Mouse (Mus musculus) MEL-GATA-1-ER (cell line): ENCODE measurements at regions not wholly inside any gene's neighbourhood (a gene's known extent, or its start where the extent isn't known, plus 50 kb on each side); places are given as distances from the start of the nearest gene placed in this dataset.

ENCODE experiments used
- DNase-seq: peaks from one replicate; pipeline ENCODE4 v3.0.0-alpha.2; 2012; ENCODE audit warnings: low read depth; ENCODE audit errors: extremely low read depth

- no peak for DNase-seq
Measured at GRCm38 (mm10) chr3:144078198-144078935, 126.7 kb downstream of the Lmo4 start.

DNA sequence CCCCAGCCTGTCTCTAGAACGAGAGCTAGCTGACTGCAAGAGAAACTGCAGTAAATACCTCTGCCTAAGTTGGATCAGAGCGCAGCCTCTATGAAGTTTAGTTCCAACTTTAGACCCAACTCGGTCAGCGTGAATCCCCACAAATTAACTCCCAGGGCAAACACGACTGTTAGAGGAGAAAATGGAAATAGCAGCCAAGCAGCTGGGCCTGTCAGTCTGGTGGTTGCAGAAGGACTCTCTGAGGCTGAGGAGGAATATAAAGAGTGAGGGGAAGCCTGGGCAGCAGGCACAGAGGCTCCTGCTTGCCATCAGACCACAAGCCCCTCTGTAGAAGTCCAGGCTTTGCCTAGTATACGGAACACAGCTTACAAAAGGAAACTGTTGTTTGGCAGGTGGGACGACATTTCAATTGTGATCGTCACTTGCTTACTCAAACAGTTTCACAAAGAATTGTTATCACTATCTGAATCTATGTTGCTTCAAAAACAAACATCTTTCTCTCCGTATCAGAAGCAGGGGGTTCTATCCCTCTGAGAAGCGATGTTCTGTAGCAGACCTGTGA is 135.0 kb downstream of the Lmo4 start:
- DNase-seq: no peak

GRCm38 (mm10) chr3:144067016-144067415 is 138.0 kb downstream of the Lmo4 start:
- DNase-seq: no peak

DNA sequence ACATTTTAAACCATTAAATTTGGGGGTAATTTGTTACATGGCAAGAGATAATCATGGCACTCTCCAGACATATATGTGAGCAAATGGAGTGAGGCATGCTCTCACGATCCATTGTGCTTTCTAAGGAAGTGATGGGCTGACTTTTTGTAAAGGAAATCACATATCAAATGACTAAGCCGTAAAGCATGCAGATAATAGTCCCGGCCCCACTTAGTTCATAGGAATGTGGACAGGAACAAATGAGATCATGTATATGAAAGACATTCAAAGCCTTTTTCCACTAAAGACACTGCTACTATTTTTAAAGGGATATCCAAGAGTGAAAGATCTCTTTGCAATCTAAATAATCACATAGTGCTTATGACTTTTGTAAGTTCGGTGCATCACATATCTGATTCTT is 146.9 kb downstream of the Lmo4 start:
- DNase-seq: no peak

GRCm38 (mm10) chr3:144050341-144050740 is 154.7 kb downstream of the Lmo4 start:
- no peak for DNase-seq

DNA sequence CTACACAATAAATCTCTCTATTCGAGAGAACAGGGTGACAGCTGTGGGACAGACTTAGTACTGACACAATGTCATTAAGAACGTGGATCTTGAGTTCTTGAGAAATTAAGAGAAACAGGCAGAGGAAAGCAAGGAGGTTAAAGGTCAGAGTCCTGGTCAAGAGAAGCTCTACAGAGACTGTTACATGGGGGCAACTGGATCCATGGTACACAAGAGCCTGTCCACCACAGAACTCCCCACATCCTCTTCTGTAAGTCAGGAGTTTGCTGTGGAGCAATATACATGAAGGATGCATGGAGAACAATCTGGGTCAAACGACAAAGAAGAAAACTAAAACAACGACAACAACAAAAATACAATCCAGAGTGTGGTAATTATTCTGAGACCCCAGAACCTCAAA is 155.8 kb downstream of the Lmo4 start:
- no peak for DNase-seq

- no peak for DNase-seq
Measured at GRCm38 (mm10) chr3:144044366-144044765, 160.7 kb downstream of the Lmo4 start.

DNA sequence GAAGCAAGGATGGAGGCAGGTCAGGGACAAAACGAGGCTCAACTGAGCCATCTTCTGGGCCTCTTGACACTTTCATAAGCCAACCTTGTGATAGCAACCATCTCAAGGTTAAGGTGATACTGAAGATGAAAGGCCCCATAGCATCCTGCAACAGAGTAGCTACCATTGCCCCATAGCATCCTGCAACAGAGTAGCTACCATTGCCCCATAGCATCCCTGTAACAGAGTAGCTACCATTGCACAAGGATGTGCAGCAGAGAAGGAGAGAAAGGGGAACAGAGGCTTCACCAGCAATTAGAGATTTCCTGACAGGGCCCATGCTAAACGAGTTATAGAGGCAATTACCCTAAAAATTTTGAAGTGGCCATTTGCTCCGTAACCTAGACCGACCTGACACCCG is 163.2 kb downstream of the Lmo4 start:
- no peak for DNase-seq

GRCm38 (mm10) chr3:144039498-144039897 is 165.5 kb downstream of the Lmo4 start:
- no peak for DNase-seq

GRCm38 (mm10) chr3:144029611-144030010 is 175.4 kb downstream of the Lmo4 start:
- no peak for DNase-seq

DNA sequence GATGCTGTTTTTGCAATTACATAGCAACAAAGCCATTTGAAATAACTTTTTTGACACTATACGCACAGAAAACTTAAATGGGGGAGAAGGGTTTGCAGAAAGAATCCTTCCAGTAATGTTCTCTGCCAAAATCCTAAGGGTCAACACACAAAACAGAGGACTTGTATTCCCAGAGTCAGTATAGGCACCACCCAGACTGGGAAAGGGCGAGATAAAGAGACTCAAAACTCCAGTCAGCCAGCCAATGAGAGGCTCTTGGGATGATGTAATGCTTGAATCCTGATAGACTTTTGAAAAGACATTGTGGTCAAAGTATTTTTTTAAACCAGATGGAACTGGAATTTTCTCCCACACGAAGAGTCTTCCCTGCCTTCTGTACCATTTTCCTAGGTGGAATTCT is 175.9 kb downstream of the Lmo4 start:
- DNase-seq: no peak

GRCm38 (mm10) chr3:144027134-144027980 is 177.7 kb downstream of the Lmo4 start:
- DNase-seq: no peak

DNA sequence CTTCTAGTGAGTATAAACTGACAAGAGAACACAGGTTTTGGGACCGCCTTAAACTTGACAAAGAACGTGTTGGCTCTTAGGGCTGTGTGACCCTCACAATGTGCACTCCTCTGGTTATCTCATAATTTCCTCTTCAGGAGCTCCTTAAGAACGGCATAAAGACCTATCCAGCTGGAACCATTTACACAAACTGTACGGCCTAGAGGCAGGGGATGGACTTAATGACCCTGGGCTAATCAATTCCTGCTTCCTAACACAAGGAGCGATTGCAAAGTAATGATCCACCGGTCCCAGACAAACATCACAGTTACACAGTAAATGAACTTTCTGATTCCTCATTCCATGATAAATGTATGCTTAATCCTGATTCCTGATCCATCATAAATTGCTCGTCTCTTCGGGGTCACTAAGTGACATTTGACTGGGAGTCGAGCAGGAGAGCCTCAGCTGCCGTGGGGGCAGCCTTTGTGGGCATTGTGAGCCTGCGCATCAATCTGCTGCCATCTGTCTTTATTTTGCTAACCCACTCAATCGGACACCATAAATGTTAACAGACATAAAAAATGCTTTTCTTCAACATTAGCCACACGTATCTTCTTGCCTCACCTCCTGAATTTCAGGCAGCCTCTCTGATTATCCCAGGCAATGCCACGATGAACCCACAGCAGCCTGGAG is 179.4 kb downstream of the Lmo4 start:
- DNase-seq: no peak

DNA sequence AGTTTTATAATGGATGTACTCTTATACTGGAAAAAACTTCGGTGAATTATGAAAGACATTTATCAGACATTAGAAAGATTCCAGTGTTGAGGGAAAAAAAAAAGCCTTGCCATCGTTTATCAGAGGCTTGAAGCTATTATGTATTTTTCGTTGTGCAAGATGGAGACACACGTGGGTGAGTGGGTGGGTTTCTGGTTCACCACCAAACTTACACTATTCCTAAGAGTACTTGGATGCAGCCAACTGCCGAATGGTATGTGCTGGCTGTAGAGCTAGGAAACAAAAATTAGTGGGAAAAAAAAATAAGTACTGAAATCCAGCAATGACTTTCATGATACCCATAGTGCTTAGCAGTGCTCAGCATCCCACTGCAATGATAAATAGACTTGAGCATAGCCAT is 180.8 kb downstream of the Lmo4 start:
- no peak for DNase-seq

- DNase-seq: no peak
Measured at GRCm38 (mm10) chr3:144023058-144023457, 182.0 kb downstream of the Lmo4 start.

DNA sequence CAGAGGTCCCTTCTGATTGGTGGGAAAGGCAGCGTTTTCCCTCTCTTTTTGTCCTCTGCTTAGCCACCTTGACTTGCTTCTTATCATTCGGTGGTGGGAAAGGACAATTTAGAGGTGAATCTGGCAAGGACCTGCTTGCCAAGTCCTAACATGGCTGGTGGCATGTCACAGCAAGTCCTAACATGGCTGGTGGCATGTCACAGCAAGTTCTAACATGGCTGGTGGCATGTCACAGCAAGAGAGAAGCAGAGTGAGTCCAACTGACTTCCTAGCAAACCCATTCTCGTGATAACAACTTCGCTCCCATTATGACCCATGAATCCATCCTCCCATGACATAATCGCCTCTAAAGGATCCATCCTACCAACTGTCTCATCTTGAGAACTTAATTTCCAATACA is 183.1 kb downstream of the Lmo4 start:
- DNase-seq: no peak

- no peak for DNase-seq
Measured at GRCm38 (mm10) chr3:144020189-144020940, 184.7 kb downstream of the Lmo4 start.

GRCm38 (mm10) chr3:144019293-144019692 is 185.7 kb downstream of the Lmo4 start:
- DNase-seq: no peak

DNA sequence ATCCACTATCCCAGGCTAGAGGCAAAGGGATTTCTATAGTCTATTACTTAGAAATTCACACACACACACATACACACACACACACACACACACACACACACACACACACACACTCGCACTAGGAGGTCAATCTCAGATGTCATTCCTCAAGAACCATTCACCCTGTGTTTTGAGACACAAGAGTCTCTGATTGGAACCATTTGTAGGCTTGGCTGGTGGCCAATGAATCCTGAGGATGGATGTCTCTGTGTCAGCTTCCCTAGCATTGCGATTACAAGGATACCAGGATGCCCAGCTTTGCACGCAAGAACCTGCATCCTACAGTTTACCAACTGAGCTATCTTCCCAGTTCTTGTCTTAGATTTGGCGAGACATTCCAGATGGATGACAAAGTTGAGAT is 186.5 kb downstream of the Lmo4 start:
- DNase-seq: no peak

- no peak for DNase-seq
Measured at GRCm38 (mm10) chr3:144015236-144015635, 189.8 kb downstream of the Lmo4 start.

DNA sequence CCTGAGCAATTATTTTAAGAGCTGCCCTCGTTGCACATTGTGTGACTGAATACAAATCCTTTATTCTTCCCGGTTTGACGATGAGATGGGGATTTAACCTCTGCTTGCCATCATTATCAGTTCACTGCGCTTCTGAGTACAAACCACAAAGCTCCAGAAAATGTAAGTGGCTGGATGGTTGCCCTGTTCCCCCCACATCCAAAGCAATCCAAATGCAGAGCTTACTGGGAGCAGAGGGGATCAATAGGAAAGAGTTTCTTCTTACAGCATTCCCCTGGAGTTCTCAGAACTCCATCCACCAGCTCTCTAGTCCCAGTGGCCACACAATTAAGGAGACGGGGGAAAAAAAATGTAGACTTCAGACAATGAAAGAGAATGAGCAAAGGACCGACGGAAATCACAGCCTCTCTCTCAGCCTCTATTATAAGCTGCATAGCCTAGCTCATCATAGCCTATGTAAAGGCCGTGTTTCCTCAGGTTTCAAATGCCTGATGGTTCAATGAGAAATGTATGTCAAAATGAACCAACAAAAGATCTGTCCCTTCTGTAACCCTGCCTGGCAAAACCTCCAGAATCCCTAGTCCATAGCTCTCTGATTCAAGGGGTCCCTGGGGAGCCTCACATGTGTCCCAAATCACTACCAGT is 191.4 kb downstream of the Lmo4 start:
- no peak for DNase-seq
